Comparison of ENCODE assay signal across 7 mouse cellular contexts in the genomic region with DNA sequence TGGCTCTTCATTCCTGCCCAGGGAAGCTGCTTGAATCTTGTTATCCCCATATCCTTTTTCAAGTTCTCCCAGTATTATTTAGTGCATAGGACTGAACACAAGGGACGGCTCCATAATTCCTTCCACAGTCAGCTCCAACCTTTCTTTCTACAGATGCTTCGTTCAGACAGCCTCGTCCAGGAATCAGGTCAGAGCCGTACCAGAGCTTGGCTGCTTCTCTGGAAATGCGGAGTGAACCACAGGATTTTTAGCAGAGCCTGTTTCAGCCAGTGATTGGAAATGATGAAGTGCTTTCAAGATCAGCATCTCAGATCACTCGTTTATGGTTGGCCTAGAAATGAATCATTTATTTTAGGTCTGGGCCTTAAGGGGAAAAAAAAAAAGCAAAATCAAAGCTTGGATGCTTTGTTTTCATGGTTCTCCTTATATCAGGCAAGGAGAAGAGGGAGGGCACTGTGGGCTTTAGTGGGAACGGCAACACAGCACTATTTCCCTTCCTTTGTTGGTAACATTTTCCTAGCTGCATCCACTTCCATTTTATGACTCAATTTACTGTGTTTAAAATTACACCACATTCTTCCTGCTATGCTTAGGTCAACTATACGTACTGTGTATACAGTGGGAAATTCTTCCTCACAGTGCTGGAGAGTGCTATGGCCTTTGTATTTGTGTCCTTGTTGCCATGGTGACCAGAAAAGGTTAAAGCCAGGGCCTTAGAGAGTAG.
DNase-seq lines count a peak whose midpoint lies in the region; ATAC-seq and TF ChIP-seq lines count a peak whose summit lies in the region.

No protein-coding gene starts in this region.

- H3K9ac ChIP-seq in lung, embryonic 14.5 days: no peak overlapping the region
- no peak overlapping the region for H3K9ac ChIP-seq in forebrain, embryonic 16.5 days (replicated peaks; ENCODE audit: low read depth, low read length)
- H3K9ac ChIP-seq in limb, embryonic 14.5 days (ENCODE audit: low read depth, low read length, severe bottlenecking): no peak overlapping the region
- H3K9ac ChIP-seq in neural tube, embryonic 14.5 days (replicated peaks; ENCODE audit: low read depth, low read length): no peak overlapping the region

- no peaks in the 10 kb centered on the region for H3K27me3 ChIP-seq in lung, embryonic 14.5 days (ENCODE audit: insufficient read depth, low read length)
- no peaks in the 10 kb centered on the region for H3K27me3 ChIP-seq in forebrain, embryonic 16.5 days (replicated peaks; ENCODE audit: control insufficient read depth, insufficient read depth, low read length)
- H3K27me3 ChIP-seq in limb, embryonic 14.5 days (ENCODE audit: control insufficient read depth, insufficient read depth, low read length): no peaks in the 10 kb centered on the region
- no peaks in the 10 kb centered on the region for H3K27me3 ChIP-seq in neural tube, embryonic 14.5 days (ENCODE audit: control insufficient read depth, insufficient read depth, low read length)

- H3K27ac ChIP-seq in lung, embryonic 14.5 days (ENCODE audit: low read depth): peak overlapping the region; percentile 91
- H3K27ac ChIP-seq in forebrain, embryonic 16.5 days (ENCODE audit: low read length): no peak overlapping the region
- H3K27ac ChIP-seq in limb, embryonic 14.5 days (replicated peaks; ENCODE audit: low read depth, low read length): peak overlapping the region; percentile 75
- H3K27ac ChIP-seq in neural tube, embryonic 14.5 days (ENCODE audit: low read depth, low read length): peak overlapping the region; percentile 66; the same call in 1 of the 2 replicates

- ATAC-seq in lung, embryonic 14.5 days (ENCODE audit: insufficient read depth): peak; percentile 96
- peak; percentile 58; the same call in 1 of the 2 replicates for ATAC-seq in forebrain, embryonic 16.5 days
- ATAC-seq in limb, embryonic 14.5 days (ENCODE audit: low FRiP score, low read depth): peak; percentile 91
- ATAC-seq in neural tube, embryonic 14.5 days (ENCODE audit: low read depth): peak; percentile 81

- H3K36me3 ChIP-seq in lung, embryonic 14.5 days (ENCODE audit: insufficient read depth): no peaks in the 10 kb centered on the region
- H3K36me3 ChIP-seq in forebrain, embryonic 16.5 days (ENCODE audit: control insufficient read depth, insufficient read depth): no peaks in the 10 kb centered on the region
- H3K36me3 ChIP-seq in limb, embryonic 14.5 days (ENCODE audit: control insufficient read depth, insufficient read depth, low read length): no peaks in the 10 kb centered on the region
- H3K36me3 ChIP-seq in neural tube, embryonic 14.5 days (ENCODE audit: control insufficient read depth, insufficient read depth, low read length): no peaks in the 10 kb centered on the region

- H3K4me3 ChIP-seq in lung, embryonic 14.5 days (ENCODE audit: low read depth, low read length): no peak overlapping the region
- no peak overlapping the region for H3K4me3 ChIP-seq in forebrain, embryonic 16.5 days (replicated peaks; ENCODE audit: low read length)
- no peak overlapping the region for H3K4me3 ChIP-seq in limb, embryonic 14.5 days (replicated peaks; ENCODE audit: low read length)
- no peak overlapping the region for H3K4me3 ChIP-seq in neural tube, embryonic 14.5 days (ENCODE audit: low read depth, low read length)

- H3K9me3 ChIP-seq in lung, embryonic 14.5 days (ENCODE audit: low read depth, low read length): no peaks in the 10 kb centered on the region
- H3K9me3 ChIP-seq in forebrain, embryonic 16.5 days (ENCODE audit: control insufficient read depth, low read length): no peaks in the 10 kb centered on the region
- H3K9me3 ChIP-seq in limb, embryonic 14.5 days (ENCODE audit: control insufficient read depth, low read length): no peaks in the 10 kb centered on the region
- H3K9me3 ChIP-seq in neural tube, embryonic 14.5 days (ENCODE audit: control insufficient read depth, low read length): no peaks in the 10 kb centered on the region

- TF ChIP-seq CTCF in lung, embryonic 14.5 days (IDR thresholded peaks at IDR 0.05; ENCODE audit: low read depth): no peak

- H3K4me2 ChIP-seq in lung, embryonic 14.5 days: peak overlapping the region; percentile 43
- H3K4me2 ChIP-seq in forebrain, embryonic 16.5 days (ENCODE audit: low read length): no peak overlapping the region
- H3K4me2 ChIP-seq in limb, embryonic 14.5 days (replicated peaks; ENCODE audit: low read depth, low read length, severe bottlenecking): no peak overlapping the region
- H3K4me2 ChIP-seq in neural tube, embryonic 14.5 days (ENCODE audit: low read depth, low read length): no peak overlapping the region

- H3K4me1 ChIP-seq in lung, embryonic 14.5 days (ENCODE audit: insufficient read depth): peaks cover 24% of the 10 kb centered on the region
- peaks cover 10% of the 10 kb centered on the region for H3K4me1 ChIP-seq in forebrain, embryonic 16.5 days (replicated peaks; ENCODE audit: control insufficient read depth, insufficient read depth, low read length)
- peaks cover 39% of the 10 kb centered on the region for H3K4me1 ChIP-seq in limb, embryonic 14.5 days (ENCODE audit: control insufficient read depth, insufficient read depth, low read length)
- H3K4me1 ChIP-seq in neural tube, embryonic 14.5 days (ENCODE audit: control insufficient read depth, insufficient read depth, low read length): peaks cover 14% of the 10 kb centered on the region; the same call in 1 of the 2 replicates

- WGBS in lung, embryonic 14.5 days: 19% methylated on average over 8 of the region's 8 CpGs
- WGBS in forebrain, embryonic 16.5 days: 29% methylated on average over 8 of the region's 8 CpGs
- WGBS in limb, embryonic 14.5 days: 29% methylated on average over 8 of the region's 8 CpGs
- 20% methylated on average over 8 of the region's 8 CpGs for WGBS in neural tube, embryonic 14.5 days

- peak; percentile 86 for DNase-seq in lung, embryonic 14.5 days
- no peak for DNase-seq in lung, postnatal 4 days
- peak; percentile 45 for DNase-seq in limb, embryonic 14.5 days (ENCODE audit: low spot score)
- no peak for DNase-seq in right cerebral cortex, postnatal 25 days
- no peak for DNase-seq in cerebellum, postnatal 4 days (ENCODE audit: low spot score in 2 of 2)

- TF ChIP-seq POLR2A in limb, embryonic 14.5 days (IDR thresholded peaks at IDR 0.05; ENCODE audit: borderline replicate concordance, extremely low read depth, insufficient read depth, insufficient read length): no peak

Comparison
In these comparisons a context has a peak if more than half of its experiments do, and no peak if none do; other contexts are left out.
1. DNase-seq: peak in lung, embryonic 14.5 days (single experiment) and limb, embryonic 14.5 days (single experiment); none in lung, postnatal 4 days (0 of 2), right cerebral cortex, postnatal 25 days (single experiment) and cerebellum, postnatal 4 days (0 of 2).
2. Peak in every context shown above with its lines, with median percentiles within 50 percentile points of each other: ATAC-seq.